Mouse (Mus musculus) myocyte (in vitro differentiated cells): ENCODE measurements around the gene Mlip. TPM values are rescaled to one million over a fixed set of nuclear protein-coding genes. Genes with fewer than 3 reads are reported as not detected.

Experiments used
- H3K27me3 ChIP-seq: one replicate; pipeline ENCODE4 v1.6.1; 2011; ENCODE audit not compliant: control insufficient read depth, insufficient read depth, insufficient read length
- H3K36me3 ChIP-seq: one replicate; pipeline ENCODE4 v1.6.1; 2011; ENCODE audit not compliant: control insufficient read depth, insufficient read depth
- H3K4me2 ChIP-seq: one replicate; pipeline ENCODE4 v1.6.1; 2011; ENCODE audit warnings: low read depth, control low read depth
- H3K4me3 ChIP-seq: one replicate; pipeline ENCODE4 v1.5.1; 2011; ENCODE audit warnings: mild to moderate bottlenecking, control low read depth, moderate library complexity
- H3K79me2 ChIP-seq: one replicate; pipeline ENCODE4 v1.6.1; 2011; ENCODE audit not compliant: control insufficient read depth, insufficient read depth
- H3ac ChIP-seq: one replicate; pipeline ENCODE4 v1.6.1; 2011; ENCODE audit not compliant: control insufficient read depth, insufficient read length
- CEBPB ChIP-seq: IDR thresholded peaks from 2 replicates; pipeline ENCODE4 v1.6.1; 2011; ENCODE audit warnings: mild to moderate bottlenecking, moderate library complexity; ENCODE audit not compliant: poor library complexity, insufficient read depth, severe bottlenecking
- E2F4 ChIP-seq: IDR thresholded peaks from one replicate; pipeline ENCODE4 v1.6.1; 2011; ENCODE audit warnings: mild to moderate bottlenecking, control low read depth, moderate library complexity; ENCODE audit not compliant: insufficient read depth
- MAX ChIP-seq: IDR thresholded peaks from one replicate; pipeline ENCODE4 v1.6.1; 2011; ENCODE audit warnings: low read depth, mild to moderate bottlenecking, control low read depth
- MYOD1 ChIP-seq, 3 experiments: IDR thresholded peaks; one replicate each; pipeline ENCODE4 v1.6.1; 2011; ENCODE audit warnings: control low read depth in 2 of 3, low read depth in 2 of 3, mild to moderate bottlenecking in 2 of 3, moderate library complexity in 1 of 3; ENCODE audit not compliant: insufficient read length in 2 of 3, control insufficient read depth in 1 of 3
- MYOG ChIP-seq, 3 experiments: IDR thresholded peaks; one replicate each; pipeline ENCODE4 v1.6.1; 2011; ENCODE audit warnings: control low read depth in 2 of 3, low read depth in 2 of 3, mild to moderate bottlenecking in 2 of 3; ENCODE audit not compliant: insufficient read length in 2 of 3, control insufficient read depth in 1 of 3, insufficient read depth in 1 of 3
- POLR2A ChIP-seq: IDR thresholded peaks from one replicate; pipeline ENCODE4 v1.6.1; 2011; ENCODE audit warnings: low read depth, mild to moderate bottlenecking, control low read depth, moderate library complexity; ENCODE audit not compliant: insufficient read length
- POLR2AphosphoS2 ChIP-seq: IDR thresholded peaks from one replicate; pipeline ENCODE4 v1.6.1; 2011; ENCODE audit warnings: low read depth, control low read depth; ENCODE audit not compliant: insufficient read length
- REST ChIP-seq: IDR thresholded peaks from one replicate; pipeline ENCODE4 v1.6.1; 2011; ENCODE audit warnings: mild to moderate bottlenecking, control low read depth, moderate library complexity; ENCODE audit not compliant: insufficient read depth, insufficient read length
- SRF ChIP-seq: IDR thresholded peaks from one replicate; pipeline ENCODE4 v1.6.1; 2011; ENCODE audit warnings: low read depth; ENCODE audit not compliant: control insufficient read depth, insufficient read length
- TCF12 ChIP-seq: IDR thresholded peaks from one replicate; pipeline ENCODE4 v1.6.1; 2011; ENCODE audit warnings: mild to moderate bottlenecking, control low read depth; ENCODE audit not compliant: poor library complexity, insufficient read depth, severe bottlenecking
- TCF3 ChIP-seq: IDR thresholded peaks from one replicate; pipeline ENCODE4 v1.6.1; 2011; ENCODE audit warnings: low read depth, control low read depth; ENCODE audit not compliant: insufficient read length
- USF1 ChIP-seq: IDR thresholded peaks from one replicate; pipeline ENCODE4 v1.6.1; 2011; ENCODE audit warnings: low read depth, mild to moderate bottlenecking, control low read depth, moderate library complexity
- polyA plus RNA-seq: library from polyadenylated mRNA; unstranded; fragments of >200 nt; fragmentation: generic; extraction: Trizol; gene quantifications from one replicate; pipeline ENCODE4 v1.2.1, GENCODE M21; 2012; ENCODE audit warnings: missing spikeins

Mlip gene
- polyA plus RNA-seq, 1 experiment: 4.4 TPM

DNA sequence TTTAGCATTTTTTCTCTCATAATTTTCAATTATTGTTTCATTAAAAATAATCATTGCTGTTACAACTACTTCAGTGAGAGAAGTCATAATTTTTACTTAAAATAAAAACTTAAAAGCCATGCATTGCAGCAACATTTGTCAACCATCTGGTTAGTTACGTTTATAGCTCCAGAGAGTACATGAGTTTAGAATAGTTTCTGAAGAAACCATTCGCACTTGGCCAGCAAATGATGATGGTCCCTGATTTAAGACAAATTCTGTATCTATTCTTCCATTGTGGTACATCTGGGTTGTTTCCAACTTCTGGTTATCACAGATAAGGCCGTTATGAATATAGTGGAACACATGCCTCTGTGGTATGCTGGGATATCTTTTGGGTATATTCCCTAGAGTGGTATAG, 98.3 kb downstream of the Mlip start:
- no peak for TF ChIP-seq MAX
- TF ChIP-seq POLR2A: no peak
- TF ChIP-seq E2F4: no peak
- TF ChIP-seq MYOD1 (IDR thresholded peaks at IDR 0.05; ENCODE audit: control insufficient read depth in 1 of 3, insufficient read length in 2 of 3, low read depth in 2 of 3): no peak
- TF ChIP-seq CEBPB: no peak
- TF ChIP-seq POLR2AphosphoS2: no peak
- TF ChIP-seq TCF3: no peak
- TF ChIP-seq SRF: no peak
- no peak for TF ChIP-seq TCF12
- TF ChIP-seq REST: no peak
- Histone ChIP-seq H3K79me2 (no peaks in the 10 kb centered on the region), H3K4me2 (no peak overlapping the region), H3K27me3 (no peaks in the 10 kb centered on the region), H3K4me3 (no peak overlapping the region), H3K36me3 (no peaks in the 10 kb centered on the region), H3ac (no peak overlapping the region)

DNA sequence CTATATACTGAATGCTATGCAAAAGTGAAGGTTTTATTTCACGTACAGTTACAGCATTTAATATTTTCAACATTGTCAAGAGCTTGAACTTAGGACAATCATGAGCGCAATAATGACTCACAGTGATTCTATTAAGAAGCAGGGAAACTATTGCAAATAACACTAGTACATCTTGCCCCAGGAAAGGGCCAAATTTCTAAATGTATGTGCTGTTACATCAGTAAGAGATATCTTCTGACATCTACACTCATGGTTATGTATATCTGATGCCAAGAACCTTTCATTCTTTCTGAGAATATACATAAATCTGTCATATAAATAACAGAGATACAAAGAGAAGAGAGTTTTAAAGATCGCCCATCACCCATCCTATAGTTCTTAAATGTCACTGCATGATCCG, 100.0 kb downstream of the Mlip start:
- Histone ChIP-seq H3K4me3 (no peak overlapping the region), H3K27me3 (no peaks in the 10 kb centered on the region), H3K36me3 (no peaks in the 10 kb centered on the region), H3ac (no peak overlapping the region), H3K79me2 (no peaks in the 10 kb centered on the region), H3K4me2 (no peak overlapping the region)
- TF ChIP-seq MAX (no peak), E2F4 (no peak), MYOG (IDR thresholded peaks at IDR 0.05; ENCODE audit: control insufficient read depth in 1 of 3, insufficient read depth in 1 of 3, insufficient read length in 2 of 3, low read depth in 2 of 3) (no peak), SRF (no peak), POLR2AphosphoS2 (no peak), USF1 (no peak), POLR2A (no peak), TCF3 (no peak), TCF12 (no peak), REST (no peak), CEBPB (no peak), MYOD1 (IDR thresholded peaks at IDR 0.05; ENCODE audit: control insufficient read depth in 1 of 3, insufficient read length in 2 of 3, low read depth in 2 of 3) (no peak)

DNA sequence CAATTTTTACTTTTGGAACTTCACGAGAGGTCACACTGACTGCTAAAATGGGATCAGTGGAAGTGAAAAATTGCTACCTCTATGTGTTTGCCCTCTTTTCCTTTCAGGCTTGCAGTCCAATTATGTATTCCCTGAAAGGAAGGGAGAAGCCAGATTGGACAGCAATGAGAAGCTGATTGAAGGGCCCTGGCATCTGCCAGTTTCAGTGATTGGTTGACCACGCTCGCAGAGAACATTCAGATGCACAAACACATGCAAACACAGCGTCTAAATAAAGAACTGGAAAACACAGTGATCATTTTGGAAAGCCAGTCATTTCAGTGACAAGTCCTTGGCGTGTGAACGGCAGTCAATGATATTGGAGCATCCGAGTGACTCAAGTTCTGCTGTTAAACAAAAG, 100.6 kb downstream of the Mlip start:
- H3ac ChIP-seq: no peak overlapping the region
- no peak overlapping the region for H3K4me2 ChIP-seq
- no peaks in the 10 kb centered on the region for H3K79me2 ChIP-seq
- no peaks in the 10 kb centered on the region for H3K27me3 ChIP-seq
- H3K36me3 ChIP-seq: no peaks in the 10 kb centered on the region
- TF ChIP-seq TCF12 (no peak), TCF3 (no peak), REST (no peak), CEBPB (no peak), USF1 (no peak), POLR2AphosphoS2 (no peak), MYOD1 (IDR thresholded peaks at IDR 0.05; ENCODE audit: control insufficient read depth in 1 of 3, insufficient read length in 2 of 3, low read depth in 2 of 3) (no peak), POLR2A (no peak), MYOG (IDR thresholded peaks at IDR 0.05; ENCODE audit: control insufficient read depth in 1 of 3, insufficient read depth in 1 of 3, insufficient read length in 2 of 3, low read depth in 2 of 3) (no peak)
- no peak overlapping the region for H3K4me3 ChIP-seq

DNA sequence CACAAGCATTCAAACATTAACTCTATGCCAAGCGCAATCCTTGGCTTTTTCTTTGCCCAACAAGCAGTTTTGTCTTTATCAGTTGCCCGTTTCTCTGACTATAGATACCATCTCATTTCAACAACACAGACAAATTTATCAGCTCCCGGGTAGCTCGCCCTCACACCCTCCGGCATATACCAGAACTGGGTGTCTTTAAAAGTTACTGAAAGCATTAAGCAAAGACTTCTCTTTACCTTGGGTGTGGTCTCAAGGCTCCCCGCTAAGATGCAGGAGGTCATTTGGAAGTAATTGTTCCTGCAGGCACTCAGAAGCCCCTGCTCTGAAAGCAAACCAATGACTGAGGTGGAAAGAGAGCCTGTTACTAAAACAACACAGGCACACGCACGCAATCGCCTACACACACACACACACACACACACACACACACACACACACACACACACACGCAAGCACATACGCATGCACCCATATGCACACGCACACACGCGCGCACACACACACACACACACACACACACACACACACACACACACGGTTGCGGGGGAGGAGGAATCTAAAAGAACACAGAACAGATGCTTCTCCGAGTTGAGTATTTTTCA, 101.2 kb downstream of the Mlip start:
- TF ChIP-seq TCF12 (no peak), POLR2AphosphoS2 (no peak), MAX (no peak), USF1 (no peak), POLR2A (no peak), REST (no peak), E2F4 (no peak), TCF3 (no peak), MYOG (IDR thresholded peaks at IDR 0.05; ENCODE audit: control insufficient read depth in 1 of 3, insufficient read depth in 1 of 3, insufficient read length in 2 of 3, low read depth in 2 of 3) (no peak), CEBPB (no peak), MYOD1 (IDR thresholded peaks at IDR 0.05; ENCODE audit: control insufficient read depth in 1 of 3, insufficient read length in 2 of 3, low read depth in 2 of 3) (no peak), SRF (no peak)
- no peaks in the 10 kb centered on the region for H3K36me3 ChIP-seq
- no peaks in the 10 kb centered on the region for H3K79me2 ChIP-seq
- H3ac ChIP-seq: no peak overlapping the region
- H3K4me2 ChIP-seq: no peak overlapping the region
- no peaks in the 10 kb centered on the region for H3K27me3 ChIP-seq
- no peak overlapping the region for H3K4me3 ChIP-seq

DNA sequence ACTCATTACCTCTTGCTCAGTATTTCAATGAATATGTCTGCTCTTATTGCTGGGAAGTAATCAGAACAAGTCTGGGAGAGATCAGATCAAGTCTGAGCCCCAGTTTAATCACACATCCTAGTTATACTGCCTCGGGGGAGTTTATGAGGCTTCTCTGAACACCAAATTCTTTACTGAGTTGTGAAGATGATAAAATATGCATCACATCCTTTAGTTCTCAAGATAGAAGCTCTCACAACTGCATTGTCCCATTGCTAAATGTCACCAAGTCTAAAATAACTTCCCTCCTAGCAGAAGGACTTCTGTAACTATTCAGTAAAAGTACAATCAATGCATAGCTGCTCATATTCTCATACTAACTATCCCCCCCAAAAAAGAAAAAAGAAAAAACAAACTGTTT, 154.5 kb downstream of the Mlip start:
- Histone ChIP-seq H3K79me2 (no peaks in the 10 kb centered on the region), H3K27me3 (no peaks in the 10 kb centered on the region), H3K36me3 (no peaks in the 10 kb centered on the region), H3K4me3 (no peak overlapping the region), H3ac (no peak overlapping the region), H3K4me2 (no peak overlapping the region)
- TF ChIP-seq USF1: no peak
- TF ChIP-seq POLR2A: no peak
- TF ChIP-seq REST: no peak
- no peak for TF ChIP-seq MYOG (IDR thresholded peaks at IDR 0.05; ENCODE audit: control insufficient read depth in 1 of 3, insufficient read depth in 1 of 3, insufficient read length in 2 of 3, low read depth in 2 of 3)
- TF ChIP-seq POLR2AphosphoS2: no peak
- no peak for TF ChIP-seq TCF3
- TF ChIP-seq TCF12: no peak
- TF ChIP-seq MAX: no peak
- no peak for TF ChIP-seq SRF
- no peak for TF ChIP-seq E2F4
- TF ChIP-seq MYOD1 (IDR thresholded peaks at IDR 0.05; ENCODE audit: control insufficient read depth in 1 of 3, insufficient read length in 2 of 3, low read depth in 2 of 3): no peak
- TF ChIP-seq CEBPB: no peak
